Mouse (Mus musculus) frontal cortex, adult 2 months (tissue): ENCODE measurements at regions not wholly inside any gene's neighbourhood (a gene's known extent, or its start where the extent isn't known, plus 50 kb on each side); places are given as distances from the start of the nearest gene placed in this dataset.
A peak's percentile ranks its signal among the peaks of the same experiment; 100 is the strongest.

Experiments used
- DNase-seq, 2 experiments: peaks; one replicate each; pipeline ENCODE4 v3.0.0; 2022; ENCODE audit warnings: low spot score in 1 of 2; ENCODE audit errors: extremely low spot score in 1 of 2

DNA sequence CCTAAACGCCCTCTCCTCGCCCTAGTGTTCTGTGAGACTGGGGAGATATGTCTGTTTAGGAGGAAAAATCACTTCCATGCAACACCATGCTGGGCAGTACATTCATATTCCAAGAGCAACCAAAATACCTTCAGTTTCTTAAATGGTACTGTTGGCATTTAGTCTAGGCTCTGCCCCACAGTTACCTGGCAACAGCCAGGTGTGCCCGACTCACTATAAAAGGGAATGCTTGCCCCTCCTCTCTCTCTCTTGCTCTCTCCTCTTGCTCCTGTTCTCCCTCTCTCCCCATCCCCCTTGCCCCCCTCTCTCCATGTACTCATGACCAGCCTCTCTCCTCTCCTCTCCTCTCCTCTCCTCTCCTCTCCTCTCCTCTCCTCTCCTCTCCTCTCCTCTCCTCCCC, 66.7 kb upstream of the Abca1 start:
- DNase-seq, result no peak

DNA sequence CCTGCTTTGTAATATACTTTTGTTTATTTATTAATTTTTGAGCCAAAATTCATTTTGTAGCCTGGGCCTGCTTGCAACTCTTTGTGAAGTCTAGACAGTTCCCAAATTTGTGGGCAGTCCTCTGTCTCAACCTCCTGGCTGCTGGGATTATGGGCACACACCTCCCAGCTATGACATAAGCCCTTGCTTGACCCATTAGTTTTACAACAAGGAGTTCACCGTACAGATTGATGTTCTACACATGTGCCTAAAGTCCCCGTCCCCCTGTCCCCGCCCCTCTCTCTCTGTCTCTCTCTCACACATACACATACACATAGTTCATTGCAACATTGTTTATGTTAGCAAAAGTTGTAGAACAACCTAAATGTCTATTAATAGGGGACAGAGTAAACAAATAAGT, 63.7 kb upstream of the Abca1 start:
- DNase-seq, result no peak

- DNase-seq, result no peak
Observed at GRCm38 (mm10) chr4:53220809-53221208, 61.1 kb upstream of the Abca1 start.

DNA sequence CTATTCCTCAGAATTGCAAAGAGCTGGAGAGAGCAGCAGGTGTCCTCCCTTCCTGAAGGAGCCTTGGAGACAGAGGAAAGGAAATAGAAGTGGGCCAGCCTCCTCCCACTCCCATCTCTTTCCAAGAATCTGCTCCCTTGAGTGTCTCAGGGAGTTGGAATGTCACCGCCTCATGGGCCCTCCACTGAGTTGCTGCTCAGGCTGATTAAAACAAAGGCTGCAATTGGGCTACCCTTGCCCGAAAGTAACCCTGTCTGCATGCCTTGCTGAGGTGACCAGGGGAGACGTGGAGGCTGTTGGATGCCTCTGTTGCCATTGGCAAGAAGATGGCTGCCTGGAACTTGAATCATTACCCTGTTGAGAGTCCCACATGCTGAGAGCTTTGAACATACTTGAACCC, 59.7 kb upstream of the Abca1 start:
- peak in 1 of 2 experiments; percentile 40 for DNase-seq

GRCm38 (mm10) chr4:53218752-53219151, 59.1 kb upstream of the Abca1 start:
- DNase-seq, result peak in 1 of 2 experiments; percentile 65

DNA sequence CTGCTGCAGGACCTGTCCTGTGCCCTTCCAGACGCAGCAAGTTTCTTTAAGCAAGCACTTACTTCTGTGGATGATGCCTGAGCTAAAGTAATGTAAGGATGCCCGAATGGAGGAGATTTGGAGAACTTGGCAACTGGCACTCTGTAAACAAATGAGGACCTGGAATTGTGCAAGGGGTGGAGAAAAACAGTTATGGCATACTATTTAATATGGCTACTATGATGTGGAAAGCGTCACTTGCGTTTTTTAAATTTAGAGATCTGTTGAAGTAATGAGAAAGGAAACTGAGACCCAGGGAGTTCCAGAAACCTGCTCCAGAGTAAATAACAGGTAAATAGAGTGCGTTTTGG, 58.6 kb upstream of the Abca1 start:
- DNase-seq, result no peak

DNA sequence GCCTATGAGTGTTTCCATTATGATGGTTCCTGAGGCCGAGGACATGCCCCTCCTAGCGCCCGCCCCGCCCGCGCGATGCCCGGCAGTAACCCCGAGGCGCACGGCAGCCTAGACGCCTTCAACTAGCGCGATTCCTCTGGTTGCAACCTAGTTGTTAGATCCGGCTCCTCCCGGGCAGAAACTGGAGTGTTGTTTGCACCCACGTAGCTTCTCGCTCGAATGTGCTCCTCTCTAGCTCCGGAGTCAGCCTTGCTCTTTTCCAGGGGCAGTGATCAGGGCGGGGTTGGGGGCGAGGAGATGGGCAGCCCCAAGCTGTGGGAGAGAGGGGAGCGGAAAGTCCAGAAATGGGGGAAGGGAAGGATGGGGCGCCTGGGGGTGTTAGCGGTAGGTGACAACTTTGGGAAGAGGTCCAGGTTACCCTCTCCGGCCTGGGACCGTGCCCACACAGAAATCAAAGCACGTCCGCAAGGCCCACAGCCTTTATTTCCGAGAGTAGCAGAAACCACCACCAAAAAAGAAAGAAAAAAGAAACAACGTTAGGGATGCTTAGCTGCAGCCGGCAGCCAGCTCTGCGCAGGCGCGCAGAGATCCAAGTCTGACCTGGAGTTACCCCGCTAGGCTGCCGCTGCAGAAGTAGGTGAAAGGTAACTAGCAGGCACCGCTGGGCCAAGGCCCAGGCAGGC, 58.1 kb upstream of the Abca1 start:
- peak; percentile 49 to 74 for DNase-seq

DNA sequence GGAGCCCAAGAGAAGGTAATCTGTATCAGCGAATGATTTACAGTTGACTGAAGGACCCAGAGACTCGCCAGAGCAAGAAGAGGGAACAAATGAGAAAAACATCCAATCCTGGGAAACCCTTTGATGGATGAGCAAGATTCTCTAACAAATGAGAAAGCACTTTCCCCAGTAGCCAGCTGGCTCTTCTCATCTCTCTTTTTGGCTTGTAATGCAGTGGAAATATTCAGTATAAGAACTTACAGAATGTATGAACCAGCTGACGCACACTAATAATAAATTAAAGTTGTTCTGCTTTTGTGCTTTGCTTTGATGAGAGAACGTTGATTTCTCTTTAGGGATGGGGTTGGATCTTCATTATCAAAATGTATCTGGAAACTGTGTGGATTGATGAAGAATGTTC, 52.8 kb upstream of the Abca1 start:
- no peak for DNase-seq

DNA sequence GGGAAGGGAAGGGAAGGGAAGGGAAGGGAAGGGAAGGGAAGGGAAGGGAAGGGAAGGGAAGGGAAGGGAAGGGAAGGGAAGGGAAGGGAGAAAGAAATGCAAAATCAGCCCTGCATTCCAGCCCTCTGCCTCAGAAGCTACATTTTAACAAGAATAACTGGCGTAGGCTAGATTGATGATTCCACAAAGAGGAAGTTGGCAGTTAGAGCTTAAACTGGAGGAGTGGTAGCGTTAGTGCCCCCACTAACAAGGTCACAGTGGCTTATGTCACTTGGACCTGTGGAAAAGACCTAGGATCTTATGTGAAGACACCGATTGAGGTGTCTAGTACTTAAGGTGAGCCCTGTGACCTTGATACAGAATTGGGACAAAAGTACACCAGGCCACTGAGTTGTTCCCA, 51.0 kb upstream of the Abca1 start:
- no peak for DNase-seq
